Mouse (Mus musculus): ENCODE measurements around the gene Bex2.
A peak's percentile ranks its signal among the peaks of the same experiment; 100 is the strongest.
"Not testable (repeated sequence)": the region's sequence is repeated elsewhere in the genome, so short reads cannot be mapped to it uniquely, and the experiment has no call there.

Gene Bex2

DNA sequence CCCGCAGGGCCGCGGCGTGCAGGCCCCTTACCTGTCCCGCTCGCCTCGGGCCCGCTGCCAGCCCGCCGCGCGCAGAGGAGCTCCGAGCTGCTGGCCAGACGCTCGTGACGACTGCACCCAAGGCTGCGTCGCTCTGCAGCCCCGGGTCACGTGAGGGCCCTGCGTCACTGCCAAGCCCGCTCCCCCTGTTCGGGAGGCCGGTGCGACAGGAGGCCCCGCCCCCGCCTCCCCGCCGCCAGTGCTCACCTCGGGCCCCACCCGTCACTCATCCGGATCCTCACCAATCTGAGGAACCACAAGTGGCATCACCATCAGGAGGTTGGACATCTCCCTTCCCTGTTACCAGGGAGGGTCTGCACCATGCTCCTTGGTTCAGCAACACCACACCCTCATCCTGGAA is at the start of gene Bex2:
Gene Bex2 (minus strand): TSS at position 217 of the 400 bp plus-strand sequence.
- peak in 1 of 2 experiments; percentile 56 for DNase-seq

DNA sequence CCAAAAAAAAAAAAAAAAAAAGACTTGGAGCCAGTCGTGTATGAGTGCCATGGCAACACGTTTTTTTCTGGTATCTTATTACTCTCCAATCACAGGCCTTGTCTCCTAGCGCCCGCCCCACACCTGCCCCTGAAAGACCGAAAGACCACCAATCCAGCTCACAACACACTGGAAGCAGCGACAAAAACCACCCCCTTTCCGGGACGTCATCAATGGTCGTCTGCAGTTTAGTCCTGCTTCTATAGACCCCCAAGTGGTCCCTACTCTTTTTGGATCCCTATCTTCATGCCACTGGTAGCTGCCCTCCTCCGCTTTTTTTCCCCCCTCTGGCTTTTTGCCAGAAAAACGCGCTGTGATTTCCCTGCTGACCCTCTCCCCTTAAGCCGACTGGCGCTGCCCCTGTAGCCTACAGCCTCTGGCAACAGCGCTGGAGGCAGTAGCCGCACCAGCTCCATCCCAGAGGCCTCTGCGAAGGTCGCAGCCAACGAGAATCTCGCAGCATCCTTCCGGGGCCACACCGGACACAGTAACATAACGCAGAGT is 47.5 kb upstream of the Bex2 start:
- peak in 1 of 2 experiments; percentile 45 for DNase-seq

DNA sequence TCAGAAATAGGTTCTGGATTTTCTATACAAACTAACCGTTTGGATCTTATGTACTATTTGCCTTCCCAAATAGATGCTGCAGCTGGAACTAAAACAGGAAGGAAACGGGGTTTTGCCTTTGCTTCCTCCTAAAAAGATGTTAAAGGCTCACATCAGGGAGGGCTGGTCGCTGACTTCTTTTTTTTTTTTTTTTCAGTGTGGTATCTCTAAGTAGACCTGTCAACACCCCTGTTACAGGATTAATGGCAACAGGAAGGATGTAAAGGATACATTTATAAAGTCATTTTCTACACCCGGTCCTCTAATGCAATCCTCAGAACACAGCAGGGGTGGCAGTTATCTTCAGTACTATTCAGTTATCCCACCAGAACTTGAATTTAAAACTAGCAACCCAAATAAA is 47.0 kb upstream of the Bex2 start:
- DNase-seq, result no peak

DNA sequence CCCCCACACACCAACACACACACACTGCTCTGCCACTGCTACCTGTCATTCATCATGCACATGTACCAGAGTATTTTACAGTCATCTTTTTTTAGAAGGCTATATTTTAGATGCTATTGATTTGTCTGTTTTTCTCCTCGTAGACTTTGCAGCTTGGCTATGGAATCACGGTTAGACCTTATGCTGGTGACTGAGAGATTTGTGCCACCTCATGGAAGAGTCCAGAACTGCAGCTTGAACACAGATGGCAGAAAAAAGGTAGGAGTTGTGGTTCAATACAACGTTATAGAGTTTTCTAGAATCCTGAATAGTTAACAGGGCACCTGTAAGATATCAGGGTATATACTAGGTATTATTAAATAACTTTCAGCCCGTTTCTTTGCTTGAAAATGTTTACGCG is 39.9 kb upstream of the Bex2 start:
- DNase-seq, result peak in 1 of 2 experiments; percentile 30

DNA sequence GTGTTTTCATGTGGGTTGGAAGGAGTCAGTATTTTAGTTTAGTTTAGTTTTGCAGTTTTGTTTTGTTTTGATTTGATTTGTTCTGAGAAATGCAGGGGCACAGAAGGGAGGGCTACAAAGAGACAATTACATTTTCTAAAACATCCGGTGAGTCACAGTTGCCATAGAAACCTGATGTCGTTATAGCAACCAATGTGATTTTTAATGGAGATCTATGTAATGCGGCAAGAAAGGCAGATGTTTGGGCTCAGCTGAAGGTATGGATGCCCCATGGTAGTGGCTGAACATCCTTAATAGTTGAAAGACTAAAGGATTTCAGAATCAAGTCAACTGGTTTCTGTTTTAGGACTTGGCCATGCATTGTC is 36.7 kb upstream of the Bex2 start:
- DNase-seq, result no peak

DNA sequence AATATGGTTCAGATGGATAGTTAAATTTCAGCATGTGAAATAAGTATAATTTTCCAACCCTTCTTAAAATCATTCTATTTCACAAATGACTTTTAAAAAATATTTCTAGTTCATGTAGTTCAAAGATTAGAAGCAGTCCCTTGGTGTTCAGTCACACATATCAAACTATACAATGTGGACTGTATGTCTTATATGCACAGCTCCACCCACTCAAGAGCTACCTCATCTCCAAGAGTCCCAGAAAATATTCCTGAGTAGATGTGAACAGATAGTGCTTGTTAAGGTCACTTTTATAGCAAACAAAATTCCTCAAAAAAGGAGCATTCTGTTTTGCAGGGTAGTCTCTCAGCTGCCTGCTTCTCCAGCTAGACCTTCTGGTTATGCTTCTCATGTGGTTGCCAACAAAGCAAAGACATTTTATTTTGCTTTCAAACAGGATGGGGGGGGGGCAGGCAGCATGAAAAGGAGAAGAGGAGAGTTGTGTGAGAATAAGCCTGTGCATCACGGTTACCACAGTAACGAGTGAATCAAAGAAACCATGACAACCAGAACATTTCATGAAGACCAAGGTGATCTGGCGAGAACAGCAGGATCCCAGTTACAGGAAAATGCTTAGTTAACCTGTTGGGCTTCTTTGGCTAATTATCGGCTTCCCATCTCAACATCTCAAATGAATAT is 36.1 kb upstream of the Bex2 start:
- no peak for DNase-seq

DNA sequence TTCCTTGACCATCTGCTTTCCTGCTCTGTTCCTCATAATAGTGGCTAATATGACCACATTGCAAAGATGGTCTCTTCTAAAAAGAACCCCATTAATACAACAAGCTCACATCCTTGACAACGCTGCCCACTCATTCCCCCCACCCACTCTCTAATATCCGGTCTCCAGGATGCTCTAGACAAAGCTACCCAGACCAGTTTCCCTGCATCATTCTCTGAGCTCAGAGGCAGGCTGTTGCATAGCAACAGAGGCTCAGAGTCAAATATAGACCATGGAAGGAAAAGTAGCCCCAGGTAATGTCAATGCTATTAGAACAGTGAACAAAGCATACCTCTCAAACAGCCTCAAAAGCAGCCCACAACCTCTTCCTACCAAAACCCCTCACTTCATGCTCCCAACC is 26.4 kb upstream of the Bex2 start:
- DNase-seq, result no peak

DNA sequence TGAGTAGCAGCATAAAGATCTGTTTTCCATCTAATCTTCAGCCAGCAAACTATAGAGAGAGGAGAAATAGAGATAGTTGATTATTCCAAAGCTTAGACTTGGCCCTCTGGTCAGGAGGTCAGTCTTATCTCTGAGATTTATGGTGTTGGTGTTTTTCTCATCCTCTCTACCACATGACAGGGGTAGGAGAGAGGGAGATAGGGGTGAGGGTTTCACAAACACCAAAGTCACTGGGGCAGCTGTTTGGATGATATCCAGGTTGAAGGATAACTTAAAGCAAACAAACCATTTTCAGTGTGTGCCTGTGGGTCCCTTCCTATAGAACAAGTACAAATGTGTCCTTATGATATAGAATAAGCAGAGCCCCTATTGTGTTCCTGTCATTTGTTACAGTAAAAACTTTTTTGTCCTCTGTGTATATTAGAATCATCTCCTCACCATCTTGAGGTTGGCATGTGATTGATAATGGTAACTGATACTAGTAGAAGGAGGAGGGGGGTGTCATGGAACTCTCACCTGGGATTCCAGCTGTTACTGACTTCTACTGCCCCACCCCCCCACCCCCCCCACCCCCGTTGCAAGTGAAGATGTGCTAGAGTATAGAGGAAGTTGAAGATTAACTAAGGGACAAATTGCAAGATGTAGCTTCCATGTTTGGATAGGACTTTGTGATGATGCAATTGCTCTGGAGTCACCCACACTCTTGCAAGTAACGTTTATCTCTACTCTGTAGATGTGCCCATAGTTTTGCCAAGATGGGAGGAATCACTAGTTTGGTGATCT is 24.7 kb upstream of the Bex2 start:
- DNase-seq, result no peak

DNA sequence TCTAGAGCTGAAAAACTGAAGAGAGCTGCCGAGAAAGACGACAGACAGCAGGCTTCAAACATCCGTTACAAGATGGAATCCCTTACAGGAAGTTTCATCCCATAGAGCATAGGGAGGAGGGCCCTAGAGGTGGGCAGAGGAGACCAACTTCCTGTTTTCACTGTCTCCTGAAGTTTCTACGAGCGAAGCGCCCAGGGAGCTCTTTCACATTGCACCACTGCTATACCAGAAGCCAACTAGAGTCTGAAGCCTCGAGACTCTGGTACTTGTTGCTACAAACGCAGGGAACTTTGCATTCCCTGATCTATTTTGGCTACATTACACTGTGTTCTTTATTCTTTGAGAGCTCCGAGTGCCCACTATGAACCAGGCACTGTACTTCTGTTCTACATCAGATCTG is 17.1 kb upstream of the Bex2 start, which contains the start of gene Nxf3:
Gene Nxf3 (minus strand): TSS at position 101 of the 400 bp plus-strand sequence.
- DNase-seq, result no peak

DNA sequence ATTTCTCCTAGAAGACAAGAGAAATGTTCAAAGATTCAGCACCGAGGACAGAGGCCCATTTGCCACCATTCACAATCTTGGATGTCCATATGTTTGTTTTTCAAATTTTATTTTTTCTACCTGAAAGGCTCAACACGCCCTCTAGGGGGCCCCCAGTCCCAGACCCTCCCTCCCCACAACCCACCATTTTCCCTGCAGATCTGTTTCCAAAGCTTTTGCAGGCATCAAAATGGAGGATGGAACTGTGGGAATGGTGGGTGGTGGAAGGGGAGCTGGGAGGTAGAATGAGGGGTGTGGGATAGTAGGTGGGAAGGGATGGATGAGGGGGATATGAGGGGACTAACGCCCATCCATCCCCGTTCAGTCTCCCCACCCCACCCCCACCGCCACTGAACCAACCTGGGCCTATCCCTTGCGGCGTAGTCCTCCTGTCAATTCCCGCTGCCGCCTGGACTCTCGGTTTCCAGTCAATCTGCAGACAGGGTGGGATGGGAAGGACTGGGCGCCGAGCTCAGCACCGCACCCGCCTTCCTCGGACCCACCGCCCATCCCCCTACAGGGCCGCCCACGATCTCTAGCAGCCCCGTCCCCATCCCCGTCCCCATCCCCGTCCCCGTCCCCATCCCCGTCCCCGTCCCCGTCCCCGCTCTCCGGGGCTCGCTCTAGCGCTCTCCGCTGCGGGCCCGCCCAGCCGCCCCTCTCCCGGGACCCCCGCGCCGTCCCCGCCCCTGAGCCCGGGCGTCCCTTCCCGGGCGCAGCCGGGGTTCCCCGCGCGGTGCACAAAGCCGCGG is 640 bp downstream of the Bex2 start:
- DNase-seq, result not testable (repeated sequence)

DNA sequence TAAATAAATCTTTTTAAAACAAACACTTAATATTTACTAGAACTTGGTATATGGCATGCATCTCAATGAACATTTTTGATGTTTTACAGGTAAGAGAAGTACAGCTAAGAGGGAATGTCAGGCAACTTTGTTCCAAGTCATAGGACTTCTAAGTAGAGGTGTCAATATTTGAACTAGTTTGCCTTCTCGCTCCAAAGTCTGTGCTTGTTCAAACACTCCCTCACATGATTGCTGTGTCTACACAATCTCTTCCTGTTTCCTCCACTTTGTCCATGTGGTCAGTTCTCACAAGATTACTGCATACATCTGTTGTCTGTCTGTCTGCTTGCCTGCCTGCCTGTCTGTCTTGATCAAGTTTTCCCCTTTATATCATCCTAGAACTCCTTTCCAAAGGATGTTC is 7.3 kb downstream of the Bex2 start:
- DNase-seq, result no peak

DNA sequence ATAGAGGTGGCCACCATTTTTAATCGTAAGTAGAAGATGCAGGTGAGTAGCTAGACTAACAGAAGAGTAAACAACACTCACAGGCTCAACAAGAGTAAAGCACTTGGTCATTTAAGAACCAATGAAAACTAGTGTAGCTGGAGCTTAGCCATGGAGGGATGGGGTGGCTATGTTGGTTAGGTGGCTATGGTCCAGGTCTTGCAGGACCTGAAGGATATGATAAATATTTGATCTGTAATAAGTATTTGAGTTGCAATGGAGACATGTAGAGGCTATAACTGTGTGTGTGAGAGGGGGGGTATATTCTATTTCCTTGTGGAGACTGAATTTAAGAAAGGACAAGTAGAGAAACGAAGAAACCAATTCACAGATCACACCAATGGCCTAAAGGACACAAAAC is 16.8 kb downstream of the Bex2 start:
- no peak for DNase-seq

DNA sequence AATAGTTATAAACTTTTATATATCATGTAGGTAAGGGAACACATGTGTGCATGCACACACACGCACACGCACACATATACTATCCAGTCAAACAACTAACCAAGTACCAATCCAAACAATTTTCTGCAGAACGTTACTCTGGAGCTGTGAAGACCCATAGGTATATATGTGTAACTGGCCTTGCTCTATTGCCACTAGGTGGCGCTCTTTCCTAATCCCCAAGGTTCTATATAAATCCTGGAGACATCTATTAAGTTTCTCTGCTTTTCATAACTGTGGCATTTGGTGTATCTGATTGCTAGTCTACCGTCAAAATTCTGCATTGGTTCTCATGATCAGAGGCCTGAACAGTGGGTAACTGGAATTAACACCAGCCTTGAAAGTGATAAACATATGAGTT is 20.5 kb downstream of the Bex2 start:
- peak in 1 of 2 experiments; percentile 53 for DNase-seq

DNA sequence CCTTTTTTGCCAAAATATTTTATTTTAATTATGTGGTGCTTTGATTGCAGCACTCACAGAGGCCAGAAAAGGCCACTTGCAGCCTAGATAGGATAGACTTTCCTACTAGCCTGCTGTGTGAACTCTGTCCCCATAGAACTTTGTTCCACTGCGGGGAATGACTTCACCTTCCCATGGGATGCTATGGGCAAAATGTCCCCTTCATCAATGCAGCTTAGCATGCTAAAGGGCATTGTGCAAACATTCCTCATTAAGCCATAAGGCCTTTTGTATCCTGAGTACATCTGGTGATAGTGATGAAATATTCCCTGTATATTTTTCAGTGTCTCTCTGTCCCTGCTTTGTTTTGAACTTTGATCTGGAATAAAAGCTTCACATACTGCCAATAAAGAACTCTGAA is 24.3 kb downstream of the Bex2 start:
- DNase-seq, result no peak

DNA sequence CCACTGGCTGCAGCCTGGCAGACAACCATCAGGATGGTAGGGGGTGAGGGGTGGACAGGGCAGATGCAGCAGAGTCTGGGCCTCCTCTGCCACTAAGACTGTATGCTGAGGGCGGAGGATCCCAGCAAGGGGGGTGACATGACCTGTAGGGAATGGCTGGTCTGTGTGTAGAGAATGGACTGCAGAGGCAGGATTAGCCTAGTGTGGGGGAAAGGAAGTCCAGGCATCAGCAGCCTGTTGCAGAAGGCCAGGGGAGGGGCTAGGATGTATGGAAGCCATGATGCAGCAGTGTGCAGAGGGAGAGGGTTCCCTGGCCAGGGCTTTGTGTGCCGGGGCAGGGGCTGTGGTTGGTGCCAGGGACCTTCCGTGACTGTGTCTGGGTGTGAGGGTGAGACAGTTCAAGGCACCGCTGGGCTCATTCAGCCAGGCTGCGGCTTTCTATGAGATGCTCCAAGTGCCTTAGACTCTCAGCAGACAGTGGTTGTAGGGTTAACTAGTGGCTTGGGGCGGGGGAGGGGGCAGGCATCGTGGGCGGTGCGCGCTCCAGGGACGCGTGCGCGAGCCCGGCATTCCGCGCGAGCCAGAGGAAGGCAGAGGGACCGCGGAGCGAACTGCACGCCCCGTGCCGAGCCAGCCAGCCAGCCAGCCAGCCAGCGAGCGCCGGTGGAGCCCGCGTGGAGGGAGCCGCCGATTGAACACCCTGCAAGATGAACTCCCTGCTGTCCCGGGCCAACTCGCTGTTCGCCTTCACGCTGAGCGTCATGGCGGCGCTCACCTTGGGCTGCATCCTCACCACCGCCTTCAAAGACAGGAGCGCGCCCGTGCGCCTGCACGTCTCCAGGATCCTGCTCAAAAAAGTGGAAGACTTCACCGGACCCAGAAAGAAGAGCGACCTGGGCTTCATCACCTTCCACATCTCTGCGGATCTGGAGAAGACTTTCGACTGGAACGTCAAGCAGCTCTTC is 35.0 kb downstream of the Bex2 start, which contains the start of gene Arxes1:
Gene Arxes1 (plus strand): TSS at position 569 of the 965 bp plus-strand sequence.
- peak; percentile 16 to 36 for DNase-seq

DNA sequence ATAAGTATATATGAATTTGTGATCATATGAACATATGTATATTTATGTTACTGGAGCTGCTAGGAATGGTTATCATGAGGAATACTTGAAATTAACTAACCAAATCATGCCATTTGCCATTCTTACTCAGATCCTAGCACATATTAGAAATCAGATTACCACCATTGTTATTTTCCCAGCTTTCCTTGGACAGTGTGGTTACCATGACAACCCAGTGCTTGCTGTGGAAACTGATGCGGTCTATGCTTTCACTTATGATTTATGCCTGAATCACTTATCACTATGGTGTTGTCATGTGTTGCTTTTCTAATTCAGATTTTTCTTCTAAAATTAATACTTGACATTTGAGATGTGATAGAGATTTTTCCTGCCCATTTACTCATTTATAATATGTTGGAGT is 37.7 kb downstream of the Bex2 start:
- no peak for DNase-seq
